Mouse (Mus musculus) spleen, adult 2 months (tissue): Measurements from ENCODE around the gene Ly86.

Experiments
- CTCF ChIP-seq: fragments of 200-500 bp; IDR thresholded peaks from 2 replicates; pipeline ENCODE4 v1.5.1; 2011; ENCODE audit warnings: mild to moderate bottlenecking, inconsistent platforms; ENCODE audit not compliant: insufficient read depth, insufficient read length, insufficient replicate concordance; ENCODE audit errors: extremely low read depth
- POLR2A ChIP-seq: fragments of 200-500 bp; IDR thresholded peaks from 2 replicates; pipeline ENCODE4 v1.6.1; 2011; ENCODE audit warnings: low read depth, low read length, inconsistent platforms

- TF ChIP-seq POLR2A: no peak
- TF ChIP-seq CTCF: no peak
Observed at GRCm38 (mm10) chr13:37425406-37425805, 80.4 kb downstream of the Ly86 start.
